Mouse (Mus musculus) kidney, postnatal 0 days (tissue): ENCODE results near the gene Edem2. TPM values are rescaled to one million over a fixed set of nuclear protein-coding genes. Genes with fewer than 3 reads are reported as not detected.

Source experiments
- ATAC-seq: fragments of 200-750 bp; cut with Nextera tagmentation; replicated peaks from 2 replicates; pipeline ENCODE4 v1.8.0; 2017; ENCODE audit warnings: low read depth, moderate number of reproducible peaks, moderate TSS enrichment, moderate library complexity; ENCODE audit not compliant: low FRiP score
- DNase-seq: peaks from one replicate; pipeline ENCODE4 v3.0.0-alpha.2; 2016; ENCODE audit warnings: low spot score
- H3K27ac ChIP-seq: fragments of 300-500 bp; sonication (generic); 2 replicates; pipeline ENCODE4 v1.5.1; 2014; ENCODE audit warnings: mild to moderate bottlenecking
- H3K27me3 ChIP-seq: fragments of 300-500 bp; sonication (generic); 2 replicates; pipeline ENCODE4 v1.6.1; 2014; ENCODE audit warnings: low read length, mixed read lengths; ENCODE audit not compliant: insufficient read depth
- H3K36me3 ChIP-seq: fragments of 300-500 bp; sonication (generic); 2 replicates; pipeline ENCODE4 v1.6.1; 2014; ENCODE audit warnings: low read length, mixed read lengths; ENCODE audit not compliant: insufficient read depth
- H3K4me1 ChIP-seq: fragments of 300-500 bp; sonication (generic); replicated peaks from 2 replicates; pipeline ENCODE4 v1.6.1; 2014; ENCODE audit warnings: antibody characterized with exemption, low read length, mixed read lengths; ENCODE audit not compliant: insufficient read depth
- H3K4me2 ChIP-seq: fragments of 300-500 bp; sonication (generic); 2 replicates; pipeline ENCODE4 v1.6.1; 2014; ENCODE audit warnings: mild to moderate bottlenecking, low read length, moderate library complexity, mixed read lengths
- H3K4me3 ChIP-seq: fragments of 300-500 bp; sonication (generic); replicated peaks from 2 replicates; pipeline ENCODE4 v1.5.1; 2014; ENCODE audit warnings: low read depth, low read length
- H3K9ac ChIP-seq: fragments of 300-500 bp; sonication (generic); 2 replicates; pipeline ENCODE4 v1.6.1; 2014; ENCODE audit warnings: low read depth, low read length
- H3K9me3 ChIP-seq: fragments of 300-500 bp; sonication (generic); replicated peaks from 2 replicates; pipeline ENCODE4 v1.6.1; 2016; ENCODE audit warnings: low read length, inconsistent platforms, mixed read lengths
- CTCF ChIP-seq: IDR thresholded peaks from 2 replicates; pipeline ENCODE4 v1.5.1; 2016; ENCODE audit warnings: antibody characterized with exemption, low read depth, mild to moderate bottlenecking, moderate library complexity
- WGBS: fragments of 180-500 bp; shearing (Covaris S2); extraction: QIAGEN DNeasy Blood & Tissue Kit; methylation state at CpG from one replicate; pipeline ENCODE4 v1.1.7; 2014; 5-methylcytosine and 5-hydroxymethylcytosine counted together
- polyA plus RNA-seq: library from polyadenylated mRNA; unstranded; fragments of >200 nt; fragmentation: Nextera tagmentation; extraction: Ambion mirVana; gene quantifications from 2 replicates; pipeline ENCODE4 v1.2.1, GENCODE M21; 2015

Edem2 gene
- polyA plus RNA-seq, 1 experiment from 2014 or later: 36.4 TPM

DNA sequence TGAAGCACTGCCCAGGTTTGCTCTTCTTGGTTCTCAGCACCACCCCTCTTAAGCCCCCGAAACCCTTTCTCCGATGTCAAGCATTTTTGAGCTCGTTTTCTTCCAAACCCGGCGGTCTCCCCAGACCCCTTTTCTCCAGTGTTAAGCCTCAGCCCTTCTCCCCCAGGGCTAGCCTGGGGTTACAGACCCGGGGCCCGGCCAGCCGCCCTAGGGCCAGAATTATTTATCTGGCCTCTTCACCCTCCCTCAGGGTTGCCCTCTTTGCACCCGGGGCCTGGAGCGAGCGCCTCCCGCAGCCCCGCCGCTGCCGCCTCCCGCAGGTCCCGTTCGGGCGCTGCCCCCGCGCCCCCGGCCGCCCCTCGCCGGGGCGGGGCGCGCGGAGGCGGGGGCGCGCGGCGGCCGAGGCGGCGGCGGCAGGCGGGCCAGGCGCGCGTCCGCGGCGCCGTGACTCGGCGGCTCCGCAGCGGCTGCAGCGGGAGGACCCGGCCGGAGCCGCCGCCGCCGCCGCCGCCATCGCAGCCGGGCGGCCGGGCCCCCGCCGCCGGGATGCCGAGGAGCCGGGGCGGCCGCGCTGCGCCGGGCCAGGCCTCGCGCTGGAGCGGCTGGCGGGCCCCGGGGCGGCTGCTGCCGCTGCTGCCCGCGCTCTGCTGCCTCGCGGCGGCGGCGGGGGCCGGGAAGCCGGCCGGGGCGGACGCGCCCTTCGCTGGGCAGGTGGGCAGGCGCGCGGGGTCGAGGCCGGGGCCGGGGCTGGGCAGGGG lies 45.8 kb upstream of the Edem2 start, which contains the start of gene Mmp24:
Gene Mmp24 (plus strand): TSS at position 416 of the 758 bp plus-strand sequence.
- Histone ChIP-seq H3K27me3 (peaks cover 15% of the 10 kb centered on the region), H3K4me3 (peak within 1 kb of the TSS; percentile 41), H3K4me1 (0 out of 2 replicates have a peak, but pooled peaks cover 4% of the 10 kb centered on the region), H3K4me2 (peak within 1 kb of the TSS; percentile 94), H3K9me3 (no peaks in the 10 kb centered on the region), H3K36me3 (no peaks in the 10 kb centered on the region), H3K27ac (no peak within 1 kb of the TSS), H3K9ac (no peak within 1 kb of the TSS)
- DNase-seq (no peak), ATAC-seq (no peak; the same call in 1 of the 2 replicates)
- 2% methylated on average over 66 of the region's 100 CpGs for WGBS
- no peak for TF ChIP-seq CTCF

DNA sequence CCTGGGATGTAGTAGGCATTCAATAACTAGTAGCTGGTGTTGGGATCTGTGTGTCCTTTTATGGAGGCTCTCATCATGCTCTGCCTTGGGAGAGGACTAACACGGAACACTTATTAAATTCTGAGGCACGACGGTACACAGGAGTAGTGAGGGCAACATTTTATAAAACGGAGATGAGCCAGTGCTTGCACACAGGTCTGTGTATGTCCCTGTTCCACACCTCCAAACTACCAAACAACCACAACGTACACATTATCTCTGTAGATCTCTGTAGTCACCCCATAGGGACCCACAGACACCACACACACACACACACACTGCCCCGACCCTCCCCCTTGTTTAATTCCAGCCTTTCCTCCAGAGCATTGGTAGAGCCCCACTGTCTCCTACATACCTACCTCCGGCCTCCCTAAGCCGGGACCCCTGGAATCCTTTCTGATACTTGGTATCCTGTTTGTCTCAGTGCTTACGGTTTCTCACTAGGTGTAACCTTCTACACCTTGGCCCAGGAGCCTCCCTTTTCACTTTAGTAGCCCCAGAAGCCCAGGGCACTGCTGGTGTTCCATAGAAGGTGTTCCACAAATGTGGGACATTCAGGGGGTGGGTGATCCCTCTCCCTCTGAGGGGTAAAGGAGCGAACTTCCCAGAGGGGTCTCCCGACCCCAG lies 45.1 kb upstream of the Edem2 start:
- Histone ChIP-seq H3K9ac (no peak overlapping the region), H3K27me3 (peaks cover 15% of the 10 kb centered on the region), H3K36me3 (no peaks in the 10 kb centered on the region), H3K4me2 (0 out of 2 replicates have a peak overlapping the region, but pooled peaks have one; percentile 94), H3K4me1 (0 out of 2 replicates have a peak, but pooled peaks cover 4% of the 10 kb centered on the region), H3K27ac (no peak overlapping the region), H3K4me3 (peak overlapping the region; percentile 20), H3K9me3 (no peaks in the 10 kb centered on the region)
- no peak for TF ChIP-seq CTCF
- 56% methylated on average over 11 of the region's 11 CpGs for WGBS
- no peak for DNase-seq
- no peak for ATAC-seq

DNA sequence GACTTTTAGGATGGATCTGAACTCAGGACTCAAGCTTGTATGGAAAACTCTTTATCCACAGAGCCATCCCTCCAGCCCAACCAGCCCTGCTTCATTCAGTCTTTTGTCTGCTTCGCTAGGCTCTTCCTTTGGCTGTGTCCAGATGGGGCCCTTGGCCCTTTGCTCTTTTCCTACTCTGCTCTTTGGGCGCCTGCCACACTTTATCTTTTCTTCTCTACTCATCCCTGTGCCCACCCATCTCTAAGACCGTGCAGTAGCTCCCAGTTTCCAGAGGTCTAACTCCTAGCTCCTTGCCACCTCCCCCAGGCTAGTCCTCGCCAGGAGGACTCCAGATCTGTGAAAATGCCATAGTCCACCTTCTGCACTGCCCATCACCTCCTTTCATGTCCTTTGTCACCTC lies 44.4 kb upstream of the Edem2 start:
- H3K36me3 ChIP-seq: no peaks in the 10 kb centered on the region
- peaks cover 15% of the 10 kb centered on the region for H3K27me3 ChIP-seq
- no peaks in the 10 kb centered on the region for H3K9me3 ChIP-seq
- H3K27ac ChIP-seq: no peak overlapping the region
- H3K4me1 ChIP-seq: 0 out of 2 replicates have a peak, but pooled peaks cover 4% of the 10 kb centered on the region
- 65% methylated on average over 4 of the region's 4 CpGs for WGBS
- ATAC-seq (no peak), DNase-seq (no peak)
- no peak overlapping the region for H3K4me3 ChIP-seq
- no peak for TF ChIP-seq CTCF
- no peak overlapping the region for H3K4me2 ChIP-seq
- H3K9ac ChIP-seq: no peak overlapping the region

DNA sequence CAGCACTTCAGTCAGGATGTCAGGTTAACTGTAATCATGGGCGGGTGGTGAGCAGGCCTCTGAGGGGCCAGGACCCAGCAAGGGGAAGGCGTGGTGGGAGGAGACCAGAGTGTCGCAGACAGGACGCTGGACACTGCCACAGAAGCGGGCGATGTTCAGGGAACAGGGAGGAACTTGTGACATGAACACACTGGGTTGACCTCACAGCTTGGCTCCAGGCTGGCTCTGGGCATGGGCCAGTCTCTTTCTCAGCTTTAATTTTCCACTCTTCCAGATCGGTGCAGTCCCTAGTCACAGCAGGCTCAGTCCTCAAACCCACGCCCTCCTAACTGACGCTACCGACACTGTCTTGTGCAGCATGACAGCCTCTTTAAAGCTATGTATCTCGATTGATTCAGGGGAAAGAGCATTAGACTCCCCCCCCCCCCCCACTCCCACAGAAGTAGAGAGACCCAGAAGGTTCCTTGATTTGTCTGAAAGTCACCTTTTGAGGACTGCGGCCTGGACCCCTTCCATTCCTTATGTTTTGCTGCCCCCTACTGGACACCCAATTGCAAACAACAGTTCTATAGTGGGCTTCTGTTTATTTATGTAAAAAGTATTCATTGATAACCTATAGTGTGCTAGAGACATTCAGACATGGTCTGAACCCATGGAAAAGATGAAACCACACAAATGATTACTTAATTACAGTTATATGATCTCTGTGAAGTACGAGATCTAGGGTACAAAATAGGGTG lies 35.6 kb upstream of the Edem2 start:
- TF ChIP-seq CTCF: peak; percentile 85
- Histone ChIP-seq H3K9ac (no peak overlapping the region), H3K27me3 (no peaks in the 10 kb centered on the region), H3K4me1 (no peaks in the 10 kb centered on the region), H3K9me3 (no peaks in the 10 kb centered on the region), H3K27ac (no peak overlapping the region), H3K4me3 (no peak overlapping the region), H3K36me3 (no peaks in the 10 kb centered on the region), H3K4me2 (no peak overlapping the region)
- DNase-seq (peak; percentile 89), ATAC-seq (no peak; the same call in 1 of the 2 replicates)
- WGBS: 51% methylated on average over 13 of the region's 13 CpGs

DNA sequence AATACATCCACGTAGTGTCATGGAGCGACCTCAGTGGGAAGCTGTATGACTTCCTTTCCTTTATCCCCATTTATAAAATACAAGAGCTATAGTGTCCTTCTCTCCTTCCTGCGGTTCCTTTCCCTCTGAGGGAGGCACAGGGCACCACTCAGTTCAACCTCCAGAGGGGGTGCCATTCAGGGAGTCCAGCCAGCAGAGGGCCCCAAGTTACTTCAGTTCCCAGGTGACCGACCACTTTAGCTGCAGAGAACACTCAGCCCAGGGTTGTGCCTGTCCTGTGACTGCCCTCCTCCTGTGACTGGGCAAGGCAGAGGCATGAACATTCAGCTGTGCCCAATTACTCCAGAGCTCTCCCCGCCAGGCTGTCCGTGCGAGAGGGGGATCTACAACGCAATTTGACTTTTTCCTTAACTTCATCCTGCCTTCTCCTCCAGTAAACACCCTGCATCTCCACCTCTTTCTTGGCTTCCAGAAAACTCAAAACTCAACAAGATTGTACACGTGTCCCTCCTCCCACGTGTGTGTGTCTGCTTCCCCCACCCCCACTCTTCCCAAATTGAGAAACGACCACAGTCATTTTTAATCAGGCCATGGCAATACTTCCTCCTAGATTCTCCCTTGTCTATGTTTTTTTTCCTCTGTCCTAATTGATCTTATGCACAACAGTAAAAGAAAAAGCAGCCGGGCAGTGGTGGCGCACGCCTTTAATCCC lies 27.7 kb upstream of the Edem2 start:
- Histone ChIP-seq H3K9me3 (no peaks in the 10 kb centered on the region), H3K27me3 (no peaks in the 10 kb centered on the region), H3K9ac (no peak overlapping the region), H3K4me3 (no peak overlapping the region), H3K27ac (no peak overlapping the region), H3K36me3 (no peaks in the 10 kb centered on the region), H3K4me2 (no peak overlapping the region), H3K4me1 (no peaks in the 10 kb centered on the region)
- DNase-seq (peak; percentile 19), ATAC-seq (no peak)
- peak; percentile 63 for TF ChIP-seq CTCF
- WGBS: 55% methylated on average over 14 of the region's 14 CpGs
